Mouse (Mus musculus) testis, adult 2 months (tissue): ENCODE data around the gene Rrp12.

ENCODE experiments used
- CTCF ChIP-seq: fragments of 200-500 bp; IDR thresholded peaks from 2 replicates; pipeline ENCODE4 v1.5.1; 2012; ENCODE audit warnings: low read depth, mild to moderate bottlenecking, inconsistent platforms, low read length, moderate library complexity; ENCODE audit not compliant: control insufficient read depth, insufficient read depth, insufficient replicate concordance
- POLR2A ChIP-seq: fragments of 200-500 bp; IDR thresholded peaks from 2 replicates; pipeline ENCODE4 v1.6.1; 2012; ENCODE audit warnings: low read depth, mild to moderate bottlenecking, inconsistent platforms, low read length, moderate library complexity; ENCODE audit not compliant: control insufficient read depth

- TF ChIP-seq CTCF: no peak
- TF ChIP-seq POLR2A: no peak
Observed at GRCm38 (mm10) chr19:41905246-41905645, 9.3 kb upstream of the Rrp12 start.
